Mouse (Mus musculus): ENCODE measurements around the gene Plin3.
A peak's percentile ranks its signal among the peaks of the same experiment; 100 is the strongest.

Plin3 gene

GRCm38 (mm10) chr17:56302363-56302996 lies 9.8 kb upstream of the Plin3 start:
- no peak for DNase-seq (ENCODE audit: low spot score)

DNA sequence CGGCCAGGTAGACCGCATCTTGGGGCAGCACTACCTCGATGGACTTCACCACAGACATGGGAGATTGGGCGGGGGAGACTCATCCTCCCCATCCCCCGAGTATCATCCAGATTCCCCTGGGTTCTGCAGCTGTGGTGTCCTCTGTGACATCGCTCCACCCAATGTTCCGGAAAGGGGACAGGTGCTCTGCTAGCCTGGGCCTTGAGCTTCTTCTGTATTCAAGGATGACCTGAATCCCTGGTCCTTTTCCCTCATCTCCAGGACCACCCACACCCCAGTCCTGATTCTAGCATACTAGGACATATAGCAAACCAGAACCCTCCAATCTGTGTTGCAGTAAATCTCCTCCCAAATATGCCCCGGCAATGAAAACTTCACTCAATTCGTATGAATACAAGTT lies 7.5 kb upstream of the Plin3 start, which contains the start of gene Arrdc5:
Gene Arrdc5, minus strand, starts transcription at position 101 of the 400 bp plus-strand sequence.
- no peak for DNase-seq (ENCODE audit: low spot score)

DNA sequence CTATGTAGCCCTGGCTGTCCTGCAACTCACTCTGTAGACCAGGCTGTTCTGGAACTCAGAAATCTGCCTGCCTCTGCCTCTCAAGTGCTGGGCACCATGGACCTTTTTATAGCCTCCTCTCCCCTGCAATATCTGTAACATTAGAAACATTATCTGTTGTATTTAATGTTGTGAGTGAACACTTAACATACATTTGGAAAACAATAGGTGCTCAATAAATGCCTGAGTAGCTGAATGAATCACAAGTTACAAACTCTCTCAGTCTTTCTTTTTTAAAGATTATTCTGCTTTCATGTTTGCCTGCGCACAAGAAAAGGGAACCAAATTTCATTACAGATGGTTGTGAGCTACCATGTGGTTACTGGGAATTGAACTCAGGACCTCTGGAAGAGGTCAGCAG lies 5.6 kb upstream of the Plin3 start:
- DNase-seq (ENCODE audit: low spot score): no peak

DNA sequence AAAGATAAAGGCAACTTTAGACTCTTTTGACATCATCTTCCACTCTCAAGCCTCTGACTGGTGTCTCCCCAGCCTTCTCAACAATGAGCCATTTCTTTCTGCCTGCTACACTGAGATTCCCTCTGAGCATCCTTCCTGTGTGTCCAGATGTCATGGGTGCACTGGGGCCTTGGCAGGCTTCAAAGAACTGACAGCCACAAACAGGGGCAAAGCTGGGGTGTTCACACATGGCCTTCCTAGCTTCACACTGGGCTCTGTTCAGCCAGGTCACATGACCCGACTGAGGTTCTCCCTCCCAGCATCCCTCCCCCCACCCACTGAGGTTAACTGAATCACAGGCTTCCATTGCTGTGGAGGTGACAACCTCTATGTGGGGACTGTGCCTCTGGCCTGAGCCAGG lies 3.5 kb upstream of the Plin3 start:
- DNase-seq (ENCODE audit: low spot score): no peak

DNA sequence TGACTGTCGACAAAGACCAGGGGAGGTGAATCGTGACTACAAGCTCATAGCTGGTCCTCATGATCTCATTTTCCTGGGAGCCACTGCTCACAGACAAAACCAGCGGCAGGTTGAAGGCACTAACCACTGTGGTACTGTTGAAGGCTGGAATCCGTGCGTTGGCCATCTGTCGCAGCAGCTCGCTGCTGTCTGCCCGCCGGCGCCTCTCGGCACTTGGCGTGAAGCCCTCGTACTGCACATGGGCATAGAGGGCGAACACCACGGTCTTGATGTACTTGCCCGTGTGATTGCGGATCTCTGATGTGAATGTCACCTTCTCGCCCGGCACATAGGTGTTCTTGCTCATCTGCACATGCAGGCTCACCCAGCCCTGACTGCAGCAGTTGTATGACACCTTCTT lies 1.6 kb upstream of the Plin3 start:
- DNase-seq (ENCODE audit: low spot score): no peak

- DNase-seq (ENCODE audit: low spot score): no peak
Measured at GRCm38 (mm10) chr17:56293291-56293690, 618 bp upstream of the Plin3 start.

GRCm38 (mm10) chr17:56291826-56292475 lies 722 bp downstream of the Plin3 start:
- DNase-seq (ENCODE audit: low spot score): no peak

GRCm38 (mm10) chr17:56291171-56291511 lies 1.5 kb downstream of the Plin3 start:
- peak; percentile 94 for DNase-seq (ENCODE audit: low spot score)

GRCm38 (mm10) chr17:56290388-56291170 lies 2.1 kb downstream of the Plin3 start:
- peak; percentile 98 for DNase-seq (ENCODE audit: low spot score)

DNA sequence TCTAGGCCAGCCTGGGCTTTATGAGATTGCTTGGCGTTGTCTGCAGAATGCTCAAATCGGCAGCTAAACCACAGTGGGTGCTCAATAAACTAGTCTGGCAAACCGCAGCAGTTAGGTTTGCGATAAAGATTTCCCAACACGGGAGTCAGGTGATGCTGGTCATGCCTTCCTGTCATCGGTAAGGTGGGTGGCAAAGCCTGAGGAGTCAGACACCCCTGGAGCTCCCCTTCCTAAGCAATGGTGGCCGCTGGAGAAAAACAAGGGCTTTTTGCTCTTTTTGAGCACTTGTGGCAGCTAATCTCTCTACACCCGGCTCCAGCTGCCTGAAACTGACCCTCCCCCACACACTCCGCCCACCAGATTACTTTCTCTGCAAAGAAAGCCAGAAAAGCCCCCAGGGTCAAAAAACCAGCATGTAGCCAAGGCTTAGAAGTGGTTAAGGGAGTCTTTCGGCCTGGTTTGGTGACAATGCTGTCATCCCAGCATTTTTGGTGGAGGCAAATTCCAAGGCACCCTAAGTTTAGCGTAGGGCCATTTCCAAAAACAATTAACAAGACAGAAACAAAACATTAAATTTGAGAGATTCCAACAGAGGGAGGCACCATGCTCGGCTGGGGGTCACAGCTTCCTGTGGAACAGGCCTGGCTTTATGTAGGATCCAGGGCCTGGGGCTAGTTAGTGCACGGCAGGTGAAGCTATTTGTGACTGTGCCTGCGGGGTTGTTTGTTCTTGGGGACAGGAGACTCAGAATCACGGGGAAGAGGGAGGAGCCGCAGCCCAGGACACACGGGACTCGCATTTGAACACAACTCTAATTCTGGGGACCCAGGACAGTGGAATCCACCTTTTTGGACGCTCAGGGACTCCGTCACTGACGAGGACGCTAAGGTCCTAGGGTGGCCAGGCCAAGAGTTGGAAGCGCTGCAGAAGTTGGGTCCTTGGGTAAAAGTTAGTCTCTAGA lies 3.0 kb downstream of the Plin3 start:
- DNase-seq (ENCODE audit: low spot score): peak; percentile 51

DNA sequence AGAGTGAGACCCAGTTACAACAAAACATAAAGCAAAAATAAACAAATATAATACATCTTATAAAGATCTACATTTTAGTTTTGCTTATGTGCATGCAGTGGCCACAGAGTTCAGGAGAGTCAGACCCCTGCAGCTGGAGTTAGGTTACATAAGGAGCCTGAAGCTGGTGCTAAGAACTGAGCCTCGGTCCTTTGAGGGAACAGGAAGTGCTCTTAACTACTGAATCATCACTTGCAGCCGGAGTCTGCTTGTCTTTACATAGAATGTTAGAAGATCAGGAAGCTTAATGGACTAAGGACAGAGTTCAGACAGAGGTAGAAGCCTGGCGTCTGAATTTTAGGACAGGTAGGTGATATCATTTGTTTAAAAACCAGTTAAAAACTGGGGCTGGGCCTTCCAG lies 3.8 kb downstream of the Plin3 start:
- no peak for DNase-seq (ENCODE audit: low spot score)

- no peak for DNase-seq (ENCODE audit: low spot score)
Measured at GRCm38 (mm10) chr17:56287830-56288229, 4.8 kb downstream of the Plin3 start.

- DNase-seq (ENCODE audit: low spot score): no peak
Measured at GRCm38 (mm10) chr17:56285995-56286394, 6.7 kb downstream of the Plin3 start.

GRCm38 (mm10) chr17:56283316-56283715 lies 9.4 kb downstream of the Plin3 start:
- no peak for DNase-seq (ENCODE audit: low spot score)

- DNase-seq (ENCODE audit: low spot score): no peak
Measured at GRCm38 (mm10) chr17:56282802-56283201, 9.9 kb downstream of the Plin3 start.

DNA sequence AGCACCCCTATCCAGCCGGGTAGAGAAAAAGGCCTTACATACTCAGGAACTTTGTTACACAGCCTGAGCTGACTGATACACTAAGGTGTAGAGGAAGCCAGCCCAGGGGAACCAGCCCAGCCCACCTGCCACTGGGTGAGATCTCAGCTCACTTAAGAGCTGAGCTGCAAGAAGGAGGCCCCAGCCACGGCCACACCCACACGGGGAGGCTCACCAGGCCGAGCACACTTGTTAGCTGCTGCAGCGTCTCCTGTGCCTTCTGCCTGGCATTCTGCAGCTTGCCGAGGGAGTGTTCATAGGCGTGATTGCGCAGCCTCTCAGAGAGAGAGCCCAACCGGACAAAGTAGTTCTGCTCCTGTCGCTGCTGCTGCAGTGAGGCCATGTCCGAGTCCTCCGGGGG lies 11.5 kb downstream of the Plin3 start:
- DNase-seq (ENCODE audit: low spot score): no peak

DNA sequence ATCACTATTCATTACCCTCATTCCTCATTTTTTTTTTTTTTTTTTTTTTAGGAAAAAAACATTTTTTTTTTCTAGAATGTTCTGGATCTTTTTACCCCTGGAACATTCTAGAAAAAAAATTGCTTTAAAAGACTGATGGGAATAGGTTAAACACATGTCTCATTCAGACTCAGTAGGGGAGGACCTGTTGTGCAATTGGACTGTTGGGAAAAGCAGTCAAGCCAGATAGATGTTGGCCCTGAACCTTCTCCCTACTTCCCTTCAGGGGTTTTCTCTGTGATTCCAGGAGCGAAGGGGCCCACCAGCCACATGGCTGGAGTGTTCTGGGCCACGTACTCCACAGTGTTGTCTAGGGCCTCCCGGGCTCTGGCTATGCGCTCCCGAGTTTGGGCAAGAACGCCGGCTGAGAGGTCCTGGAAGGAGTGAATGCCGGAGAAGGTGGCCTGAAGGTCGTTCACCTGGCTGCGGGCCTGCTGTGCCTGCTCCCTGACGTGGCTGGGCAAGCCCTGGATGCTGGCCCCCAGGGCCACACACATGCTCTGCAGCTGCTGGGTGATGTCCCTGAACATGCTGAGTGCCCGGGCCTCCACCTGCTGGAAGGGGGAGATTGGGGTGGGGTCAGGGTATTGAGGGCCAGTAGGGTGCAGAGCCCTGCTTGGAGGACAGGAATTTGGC lies 13.1 kb downstream of the Plin3 start:
- no peak for DNase-seq (ENCODE audit: low spot score)

GRCm38 (mm10) chr17:56278340-56278739 lies 14.3 kb downstream of the Plin3 start:
- no peak for DNase-seq (ENCODE audit: low spot score)

DNA sequence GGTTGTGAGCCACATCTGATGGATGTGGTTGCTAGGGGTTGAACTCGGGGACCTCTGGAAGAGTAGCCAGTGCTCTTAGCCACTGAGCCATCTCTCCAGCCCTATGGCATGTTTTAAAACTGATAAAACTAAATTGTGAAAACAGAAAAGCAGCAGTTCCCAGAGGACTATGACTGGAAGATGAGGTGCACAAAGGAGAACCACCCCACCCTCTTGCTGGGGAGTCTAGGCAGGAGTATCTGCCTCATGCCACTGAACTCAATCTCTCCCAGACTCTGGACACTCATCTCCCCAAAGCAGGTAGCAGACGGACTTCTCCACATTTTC lies 15.1 kb downstream of the Plin3 start:
- no peak for DNase-seq (ENCODE audit: low spot score)

DNA sequence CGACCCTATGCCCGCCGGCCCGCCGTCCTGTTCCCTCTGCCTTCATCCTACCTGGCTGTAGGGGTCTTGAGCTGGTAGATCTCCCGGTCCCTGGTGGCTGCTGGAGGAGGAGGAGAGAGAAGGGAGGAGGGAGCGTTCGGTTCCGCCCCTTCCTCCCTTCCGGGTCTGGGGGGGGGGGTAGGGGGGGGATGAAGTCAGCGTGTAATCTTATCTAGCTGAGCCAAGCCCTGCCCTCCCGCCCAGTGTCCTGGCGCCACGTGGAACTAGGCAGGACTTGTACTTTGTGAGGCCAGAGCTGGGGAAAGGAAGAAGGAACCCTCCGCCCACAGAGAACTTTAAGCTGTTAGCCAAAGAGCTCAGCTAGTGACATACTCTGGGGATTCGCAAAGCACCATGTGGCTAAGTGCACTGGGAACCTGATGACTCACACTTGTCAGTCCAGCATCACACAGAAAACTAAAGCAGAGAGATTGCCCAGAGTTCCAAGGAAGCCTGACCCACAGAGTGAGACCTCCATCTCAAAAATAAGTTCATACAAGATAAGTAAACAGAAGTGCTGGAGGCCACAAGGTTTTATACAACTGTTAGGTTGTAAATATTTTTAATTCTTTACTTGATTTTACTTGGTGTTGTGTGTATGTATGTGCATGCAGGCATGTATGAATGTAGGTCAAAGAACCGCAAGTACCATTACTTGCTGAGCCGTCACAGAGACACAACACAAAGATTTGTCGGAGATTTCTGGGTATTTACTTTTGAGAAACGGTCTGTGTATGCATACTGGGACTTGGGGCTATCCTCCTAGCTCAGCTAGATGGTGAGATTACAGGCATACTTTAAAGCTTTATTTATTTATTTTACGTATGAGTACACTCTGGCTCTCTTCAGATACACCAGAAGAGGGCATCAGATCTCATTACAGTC lies 15.8 kb downstream of the Plin3 start, which contains the start of gene Ticam1:
Gene Ticam1, minus strand, starts transcription at position 144 of the 924 bp plus-strand sequence.
- peak; percentile 99 for DNase-seq (ENCODE audit: low spot score)

All from adipocyte (in vitro differentiated cells).